Mouse (Mus musculus): ENCODE measurements around the gene Fermt1.

Fermt1 gene

DNA sequence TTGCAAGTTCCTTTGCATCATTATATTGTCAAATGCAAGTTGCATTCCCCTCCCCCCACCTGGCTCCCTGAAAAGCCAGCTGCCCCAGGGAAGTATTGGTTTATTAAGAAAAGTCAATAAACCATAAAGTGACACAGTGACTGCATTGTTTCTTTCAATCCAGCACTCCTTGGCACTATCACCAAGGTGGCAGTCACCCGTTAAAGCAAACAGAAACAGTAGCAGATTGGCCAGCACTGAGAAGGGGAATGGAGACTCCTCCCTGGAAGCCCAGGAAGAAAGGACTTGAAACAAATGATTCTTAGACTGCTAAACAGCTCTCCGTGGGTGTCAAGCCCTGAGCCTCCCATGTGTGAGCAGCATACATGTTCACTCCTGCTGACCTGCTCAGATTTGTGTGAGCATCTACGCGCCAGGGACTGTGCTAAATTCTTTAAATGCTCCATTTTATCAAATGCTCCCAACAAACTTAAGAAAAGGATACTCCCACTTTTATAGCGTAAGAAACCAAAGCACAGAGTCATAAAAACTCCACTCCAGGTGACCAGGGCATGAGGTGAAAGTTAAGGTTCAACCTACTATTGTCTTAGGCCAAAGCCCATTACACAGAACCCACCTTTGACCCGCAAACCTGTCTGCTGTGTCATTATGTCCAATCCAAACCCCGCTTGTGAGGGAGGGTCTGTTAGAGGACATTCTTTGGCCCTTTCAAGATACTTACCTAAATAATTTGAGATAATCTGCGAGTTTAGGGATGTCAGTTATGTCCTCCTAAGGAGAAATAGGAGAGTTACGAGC is 23.4 kb downstream of the Fermt1 start:
- no peak for DNase-seq (ENCODE audit: low read depth, low spot score)

DNA sequence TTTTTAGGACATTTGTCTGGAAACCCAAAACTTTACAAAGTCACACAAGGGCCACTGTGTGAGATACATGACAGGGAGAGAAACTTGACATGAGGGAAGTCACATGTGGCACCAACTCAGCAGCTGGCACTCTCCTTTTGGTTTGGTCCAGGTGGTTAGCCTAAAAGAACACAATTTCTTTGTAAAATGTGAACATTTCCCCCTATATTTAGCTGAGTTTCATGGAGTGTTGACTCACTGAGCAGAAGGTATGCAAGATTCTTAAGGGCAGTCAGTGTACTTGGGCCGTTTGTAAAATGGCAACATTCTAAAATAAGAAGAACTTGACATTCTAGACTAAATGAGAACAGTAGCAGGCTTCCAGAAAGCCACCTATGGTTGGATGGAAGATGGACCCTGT is 30.9 kb downstream of the Fermt1 start:
- DNase-seq (ENCODE audit: low read depth, low spot score) = no peak

DNA sequence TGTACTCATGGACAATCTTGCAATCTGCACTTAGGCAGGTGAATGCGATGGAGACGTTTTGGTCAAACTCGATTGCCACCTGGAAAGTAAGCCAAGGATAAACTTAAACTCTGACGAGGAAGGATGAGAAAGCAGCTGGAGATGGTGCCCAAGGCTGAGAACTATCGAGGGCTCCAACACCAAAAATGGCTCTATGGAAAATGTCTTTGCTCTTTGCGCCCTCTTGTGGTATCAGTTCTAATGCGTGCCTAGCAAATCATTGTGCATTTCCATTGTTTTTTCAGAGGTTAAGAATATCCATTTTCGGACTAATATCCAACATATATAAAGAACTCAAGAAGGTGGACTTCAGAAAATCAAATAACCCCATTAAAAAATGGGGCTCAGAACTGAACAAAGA is 38.9 kb downstream of the Fermt1 start:
- DNase-seq (ENCODE audit: low read depth, low spot score) = peak; percentile 80

DNA sequence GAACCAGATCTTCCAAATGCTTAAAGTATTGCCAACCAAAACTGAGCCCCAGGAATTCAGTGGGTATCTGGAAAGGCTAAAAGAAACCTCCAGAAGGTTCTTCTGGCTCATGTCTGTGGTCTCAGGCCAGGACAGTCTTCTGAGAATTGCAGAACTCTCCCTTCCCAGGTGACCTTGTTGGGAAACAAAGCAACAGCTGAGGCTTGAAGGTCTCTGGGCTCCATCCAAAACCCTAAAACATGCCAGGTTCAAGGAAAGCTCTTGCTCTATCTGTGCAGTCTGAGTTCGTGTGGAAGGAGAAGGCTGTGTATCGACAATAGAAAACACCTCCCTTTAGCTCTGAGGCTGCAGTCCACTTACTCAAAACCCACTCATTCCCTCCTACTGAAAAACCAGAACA is 40.7 kb downstream of the Fermt1 start:
- DNase-seq (ENCODE audit: low read depth, low spot score) = no peak

DNA sequence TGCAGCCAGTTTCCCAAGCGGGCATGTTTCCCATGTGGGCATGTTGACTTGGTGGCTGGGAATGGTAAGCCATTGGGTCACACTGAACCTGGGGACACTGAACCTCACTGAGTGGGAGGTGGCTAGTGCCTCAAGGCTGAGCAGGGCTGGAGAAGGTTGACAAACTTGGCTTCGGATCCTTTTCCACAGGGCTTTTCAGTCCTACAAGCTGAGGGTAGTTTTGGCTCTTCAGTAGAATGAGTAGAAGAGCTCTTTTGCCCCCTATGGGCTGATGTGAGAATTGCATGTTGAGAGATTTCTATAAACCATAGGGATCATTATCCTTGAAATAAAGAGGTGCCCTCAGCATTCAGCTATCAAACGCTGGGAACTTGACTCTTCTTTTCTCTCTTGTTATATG is 42.2 kb downstream of the Fermt1 start:
- peak; percentile 87 for DNase-seq (ENCODE audit: low read depth, low spot score)

DNA sequence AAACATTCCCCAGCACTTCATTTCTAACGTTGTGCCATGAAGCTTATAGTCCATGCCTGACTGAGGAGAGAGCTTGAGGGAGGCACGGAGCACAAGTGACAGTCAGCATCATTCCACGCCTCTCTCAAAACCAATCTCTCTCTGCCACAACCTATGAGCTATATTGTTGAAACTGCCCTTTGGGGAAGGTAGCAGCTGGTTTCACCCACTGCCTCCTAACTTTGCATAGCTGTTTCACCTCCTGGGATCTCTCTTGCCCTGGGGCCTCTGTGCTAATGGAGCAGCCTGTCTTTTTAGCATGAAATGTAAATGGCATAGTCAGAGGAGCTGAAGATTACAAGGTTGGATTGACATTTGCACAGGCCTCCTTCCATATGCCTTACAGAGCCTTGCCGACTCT is 43.6 kb downstream of the Fermt1 start:
- no peak for DNase-seq (ENCODE audit: low read depth, low spot score)

DNA sequence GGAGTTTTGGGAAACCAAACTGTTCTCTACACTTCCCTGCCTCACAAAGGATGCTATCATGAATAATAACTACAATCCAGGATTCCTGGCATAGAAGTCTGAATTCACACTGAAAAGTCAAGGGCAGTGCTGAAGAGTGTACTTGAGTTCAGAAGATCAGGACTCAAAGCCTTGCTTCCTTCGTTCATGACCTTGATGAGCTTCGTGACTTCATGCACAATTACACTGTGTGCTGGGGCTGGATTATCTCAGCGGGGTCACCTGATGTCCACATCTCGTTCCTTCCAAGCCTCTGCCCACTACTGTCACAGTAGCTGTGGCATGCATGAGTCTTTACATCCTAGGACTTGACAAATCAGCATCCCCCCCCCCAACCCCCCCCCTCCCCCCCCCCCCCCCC is 44.1 kb downstream of the Fermt1 start:
- DNase-seq (ENCODE audit: low read depth, low spot score) = no peak

DNA sequence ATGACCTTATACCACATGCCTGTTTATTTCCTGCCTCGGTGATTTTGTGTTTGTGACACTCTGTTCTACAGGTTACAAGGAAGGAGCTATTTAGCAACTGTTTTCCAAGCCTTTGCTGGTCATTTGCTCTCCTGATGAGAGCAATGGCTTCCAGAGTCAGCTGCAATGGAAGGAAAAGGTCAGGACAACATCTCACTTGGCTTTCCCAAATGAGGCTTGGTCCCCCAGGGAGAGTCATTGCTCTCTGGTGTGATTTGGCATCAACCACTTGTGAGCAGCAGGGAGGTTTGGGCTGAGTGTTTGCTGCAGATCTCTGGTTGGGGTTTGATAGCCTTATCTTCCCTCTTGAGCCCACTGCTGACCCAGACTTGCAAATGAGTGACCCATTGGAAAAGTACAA is 45.1 kb downstream of the Fermt1 start:
- DNase-seq (ENCODE audit: low read depth, low spot score) = no peak

DNA sequence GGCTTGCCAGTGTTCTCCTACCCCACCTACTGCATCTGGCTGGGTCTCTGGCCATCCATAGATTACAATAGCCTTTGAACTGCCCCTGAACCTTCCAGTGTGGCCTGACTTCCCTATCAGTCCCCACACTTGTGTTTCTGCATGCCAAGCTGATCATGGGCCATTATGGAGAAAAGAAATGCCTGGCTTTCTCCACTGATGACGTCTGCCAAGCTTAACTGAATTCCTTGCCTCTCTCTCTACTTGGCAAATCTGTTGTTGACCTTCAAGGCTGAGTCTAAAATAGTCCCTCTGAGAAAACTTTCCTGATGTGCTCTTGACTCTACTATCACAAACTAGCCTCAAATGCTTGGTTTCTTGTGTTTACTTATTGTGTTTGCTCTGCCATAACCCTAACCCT is 47.5 kb downstream of the Fermt1 start:
- DNase-seq (ENCODE audit: low read depth, low spot score) = no peak

DNA sequence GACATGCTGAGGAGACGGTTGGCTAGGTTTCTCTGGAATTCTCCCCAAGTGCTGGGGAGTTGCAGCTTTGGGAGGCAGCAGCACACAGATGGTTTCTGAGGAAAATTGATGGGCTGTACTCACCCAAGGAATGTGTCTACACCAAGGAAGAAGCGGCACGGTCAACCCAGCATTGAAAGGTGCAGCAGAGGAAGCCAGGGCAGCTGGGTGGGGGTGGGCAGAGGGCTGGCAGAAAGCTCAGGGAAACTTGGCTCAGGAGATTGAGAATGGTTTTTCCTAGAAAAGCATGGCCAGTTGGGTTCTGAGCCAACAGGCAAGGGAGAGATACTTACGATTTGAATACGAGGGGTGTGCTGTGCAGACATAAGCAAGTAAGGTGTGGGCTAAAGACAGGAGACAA is 51.9 kb downstream of the Fermt1 start:
- DNase-seq (ENCODE audit: low read depth, low spot score) = no peak

DNA sequence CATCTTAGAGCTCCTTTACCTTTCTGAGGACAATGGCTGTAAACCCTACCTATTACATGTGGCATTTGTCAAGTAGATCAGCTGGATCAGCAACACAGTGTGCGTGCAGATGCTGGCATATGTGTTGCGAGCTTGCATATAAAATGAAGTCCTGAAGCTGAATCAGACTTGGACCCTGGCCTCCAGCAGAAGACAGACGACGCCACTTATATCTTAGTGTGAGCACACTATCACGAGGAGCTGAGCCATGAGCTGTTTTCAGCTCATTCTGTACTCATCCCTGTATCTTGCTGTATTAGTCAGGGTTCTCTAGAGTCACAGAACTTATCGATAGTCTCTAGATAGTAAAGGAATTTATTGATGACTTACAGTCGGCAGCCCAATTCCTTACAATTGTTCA is 60.4 kb downstream of the Fermt1 start:
- no peak for DNase-seq (ENCODE audit: low read depth, low spot score)

DNA sequence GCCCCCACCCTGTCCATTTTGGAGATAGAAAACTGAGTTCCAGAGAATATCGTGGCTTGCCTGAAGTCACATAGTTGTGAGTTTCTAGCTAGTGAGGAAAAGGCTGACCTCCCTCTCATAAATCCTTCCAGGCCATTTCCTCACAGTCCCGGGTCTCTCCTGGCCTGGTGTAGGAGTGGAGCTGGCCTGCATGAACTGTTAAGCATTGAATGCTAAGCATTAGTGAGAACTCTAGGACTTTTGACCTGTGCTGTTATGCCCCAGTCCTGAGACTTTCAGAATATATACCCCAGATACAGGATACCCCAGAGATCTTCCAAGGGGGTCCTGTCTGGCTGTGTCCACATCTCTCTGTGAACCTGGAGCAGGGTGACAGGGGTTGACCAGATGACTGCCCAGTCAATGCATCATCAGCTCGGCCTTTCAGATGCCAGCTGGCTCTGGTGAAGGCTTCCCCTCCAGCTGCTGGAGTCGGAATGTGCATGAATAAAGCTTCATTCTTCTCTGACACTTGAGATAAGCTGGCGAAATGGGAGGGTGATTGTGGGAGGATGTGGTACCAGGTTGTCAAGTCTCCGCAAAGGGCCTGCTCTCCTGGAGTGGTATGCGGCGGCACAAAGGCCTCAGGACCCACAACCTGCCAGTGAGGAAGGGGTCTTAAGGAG is 61.3 kb downstream of the Fermt1 start:
- peak; percentile 24 for DNase-seq (ENCODE audit: low read depth, low spot score)

DNA sequence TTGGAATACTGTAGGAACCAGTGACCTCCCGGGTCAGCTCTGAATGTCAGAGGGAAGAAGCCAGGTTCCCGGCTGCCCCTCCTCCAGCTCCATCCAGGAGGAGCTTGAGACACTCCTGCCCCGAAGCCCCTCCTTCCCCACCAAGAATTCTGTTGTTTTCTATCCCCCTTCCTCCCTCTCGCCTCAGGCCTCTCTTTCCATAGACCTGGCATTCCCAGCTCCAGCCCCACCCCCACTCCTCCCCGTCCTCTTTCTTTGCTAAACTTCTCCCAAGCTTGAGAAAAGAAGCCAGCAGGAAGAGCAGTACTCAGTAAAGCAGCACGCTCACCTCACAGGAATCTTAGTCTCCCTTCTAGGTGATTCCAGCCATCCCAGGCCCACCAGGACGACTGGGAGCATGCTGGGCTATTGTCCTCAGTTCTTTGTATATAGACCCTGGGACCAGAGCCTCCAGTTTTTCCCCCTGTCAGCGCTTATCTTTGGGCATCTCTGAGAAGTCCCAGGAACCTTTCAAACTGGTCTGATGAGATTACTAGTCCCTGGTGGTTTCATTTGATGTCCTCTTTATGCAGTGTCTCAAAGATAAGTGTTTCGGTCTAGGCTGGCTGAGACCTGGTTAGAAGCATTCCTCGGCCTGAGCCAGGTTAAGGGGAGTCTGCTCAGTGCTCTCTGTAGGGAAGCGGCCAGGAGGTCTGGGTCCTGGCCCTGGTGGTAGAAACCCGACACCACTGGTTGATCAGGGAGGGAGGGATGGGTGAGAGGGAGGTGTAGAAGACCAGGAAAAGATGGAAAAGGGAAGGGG is 64.7 kb downstream of the Fermt1 start, which contains the start of gene Lrrn4:
Gene Lrrn4 (minus strand): TSS at position 48 of the 802 bp plus-strand sequence.
- DNase-seq (ENCODE audit: low read depth, low spot score) = no peak

DNA sequence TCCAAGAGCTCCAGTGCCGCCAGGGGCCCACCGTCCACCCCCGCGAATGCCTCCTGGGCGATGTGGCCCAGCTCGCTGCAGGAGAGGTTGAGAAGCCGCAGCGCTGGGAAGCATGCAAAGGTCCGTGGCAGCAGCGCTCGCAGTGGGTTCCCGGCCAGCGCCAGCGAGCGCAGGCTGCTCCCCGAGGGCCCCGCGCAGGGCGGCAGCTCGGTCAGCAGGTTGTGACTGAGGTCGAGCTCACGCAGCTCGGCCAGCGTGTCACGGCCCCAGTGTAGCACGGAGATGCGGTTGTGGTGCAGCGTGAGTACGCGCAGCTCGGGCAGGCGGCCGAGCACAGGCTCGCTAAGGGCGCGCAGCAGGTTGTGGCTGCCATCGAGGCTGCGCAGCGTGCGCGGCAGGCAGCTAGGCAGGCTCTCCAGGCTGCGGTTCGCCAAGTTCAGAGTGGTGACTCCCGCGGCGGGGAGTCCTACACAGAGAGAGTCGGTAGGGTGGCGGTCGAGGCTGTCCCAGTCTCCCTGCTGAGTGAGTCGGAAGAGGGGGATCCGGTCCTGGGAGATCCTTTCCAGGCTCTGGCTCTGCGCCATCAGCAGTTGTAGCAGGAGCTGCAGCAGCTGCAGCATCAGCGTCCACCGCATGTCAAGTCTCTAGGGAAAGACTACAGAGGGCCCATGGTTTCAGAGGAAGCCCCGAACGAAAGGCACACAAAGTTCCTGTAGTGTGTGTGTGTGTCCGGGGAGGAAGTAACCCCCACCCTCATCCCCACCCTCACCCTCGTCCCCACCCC is 66.3 kb downstream of the Fermt1 start:
- no peak for DNase-seq (ENCODE audit: low read depth, low spot score)

DNA sequence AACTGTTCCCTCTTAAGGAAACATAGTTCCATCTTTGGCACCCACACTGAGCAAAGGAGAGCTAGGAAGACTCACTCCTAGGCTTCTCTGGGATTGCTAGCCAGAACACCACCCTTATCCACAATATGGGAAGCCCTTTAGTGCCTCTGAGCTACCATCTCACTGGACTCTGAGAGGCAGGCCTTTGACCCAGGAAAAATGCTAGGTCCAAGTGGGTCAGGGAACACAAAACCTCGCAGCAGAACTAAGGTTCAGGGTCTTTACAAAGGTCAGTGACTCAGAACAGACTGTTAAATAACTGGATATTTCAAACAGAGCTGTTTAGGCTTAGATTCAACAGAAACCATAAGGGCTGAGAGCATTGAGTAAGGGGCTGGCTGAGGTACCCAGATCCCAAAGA is 68.7 kb downstream of the Fermt1 start:
- DNase-seq (ENCODE audit: low read depth, low spot score) = no peak

DNA sequence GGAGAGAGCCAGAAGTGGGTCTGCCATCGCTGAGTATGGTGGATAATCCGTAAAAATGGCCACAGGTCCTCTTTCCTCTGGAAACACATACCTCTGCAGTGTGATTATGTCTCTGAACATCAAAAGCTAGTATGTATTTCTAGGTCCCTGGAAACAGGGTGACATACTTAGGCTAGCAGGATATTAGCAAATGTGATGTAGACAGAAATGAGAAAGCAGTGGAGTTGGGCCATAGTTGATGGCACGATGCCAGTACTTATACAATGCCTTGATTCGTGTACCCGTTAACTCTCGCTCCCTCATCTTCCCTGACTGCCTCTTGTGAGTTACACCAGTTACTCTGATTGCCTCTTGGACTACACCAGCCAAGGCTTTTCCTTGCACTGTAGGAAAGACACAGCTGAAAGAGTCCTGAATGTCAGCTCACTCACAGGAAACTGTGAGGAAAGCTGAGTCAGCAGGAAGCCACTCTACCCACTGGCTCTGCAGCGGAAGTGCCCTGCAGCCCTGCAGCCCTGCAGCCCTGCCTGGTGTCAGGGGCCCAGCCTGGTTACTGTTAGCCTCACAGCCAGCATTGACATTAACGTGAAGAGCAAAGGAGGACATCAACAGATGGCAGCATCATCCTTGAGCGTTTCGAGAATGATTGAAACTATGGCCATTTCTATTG is 71.9 kb downstream of the Fermt1 start:
- DNase-seq (ENCODE audit: low read depth, low spot score) = no peak

DNA sequence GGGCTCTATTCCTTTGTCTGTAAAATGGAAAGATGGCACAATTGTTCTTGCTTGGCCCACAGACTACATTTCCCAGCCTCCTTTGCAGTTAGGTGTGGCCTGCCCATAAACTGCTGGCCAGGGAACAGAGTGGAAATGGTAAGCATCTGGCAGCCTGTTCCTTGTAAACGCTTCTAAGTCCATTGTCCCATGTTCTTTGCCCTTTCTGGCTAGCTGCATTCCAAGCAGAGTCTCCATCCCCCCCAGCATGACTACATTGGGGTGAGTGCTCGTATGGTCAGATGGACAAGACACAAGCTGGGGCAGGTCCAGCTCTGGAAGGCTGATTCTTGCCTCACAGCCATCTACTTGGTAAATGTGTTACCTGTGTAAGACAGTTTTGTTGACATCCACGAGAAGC is 74.0 kb downstream of the Fermt1 start:
- DNase-seq (ENCODE audit: low read depth, low spot score) = peak; percentile 22

DNA sequence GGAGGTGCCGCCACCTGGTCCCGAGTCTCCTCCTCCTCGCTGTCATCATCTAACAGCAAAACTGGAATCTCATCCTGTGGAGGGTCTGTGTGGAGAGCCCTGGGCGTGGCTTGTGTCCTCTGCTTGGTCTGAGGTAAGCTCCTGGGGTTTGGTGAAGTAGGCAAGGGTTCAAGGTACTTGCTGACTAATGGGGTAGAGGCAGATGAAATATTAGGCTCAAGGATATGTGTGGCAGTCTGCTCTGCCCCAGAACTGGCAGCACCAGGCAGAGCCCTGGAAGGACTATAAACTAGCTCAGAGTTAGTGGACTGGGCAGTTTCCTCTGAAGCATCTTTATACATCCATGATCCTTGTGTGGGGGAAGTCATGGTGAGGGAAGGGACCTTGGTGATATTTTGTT is 75.4 kb downstream of the Fermt1 start:
- no peak for DNase-seq (ENCODE audit: low read depth, low spot score)

DNA sequence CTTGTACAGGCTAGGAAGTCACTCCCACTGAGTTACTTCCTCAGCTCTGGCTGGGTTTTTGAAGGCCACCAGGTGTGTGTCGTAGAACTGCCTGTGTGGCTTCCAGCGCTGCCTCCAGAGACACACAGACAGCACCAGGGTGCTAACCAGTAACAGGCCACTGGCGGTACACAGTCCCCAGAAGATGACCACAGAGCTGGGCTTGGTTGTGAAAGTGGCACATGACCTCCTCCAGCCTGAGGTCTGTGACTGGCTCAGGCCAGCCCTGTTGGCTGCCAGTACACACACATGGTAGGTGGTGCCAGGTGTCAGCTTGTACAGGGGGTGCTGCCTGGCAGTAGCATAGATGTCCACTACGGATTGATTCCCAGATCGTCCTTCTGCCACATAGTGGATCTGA is 76.0 kb downstream of the Fermt1 start:
- DNase-seq (ENCODE audit: low read depth, low spot score) = no peak

DNA sequence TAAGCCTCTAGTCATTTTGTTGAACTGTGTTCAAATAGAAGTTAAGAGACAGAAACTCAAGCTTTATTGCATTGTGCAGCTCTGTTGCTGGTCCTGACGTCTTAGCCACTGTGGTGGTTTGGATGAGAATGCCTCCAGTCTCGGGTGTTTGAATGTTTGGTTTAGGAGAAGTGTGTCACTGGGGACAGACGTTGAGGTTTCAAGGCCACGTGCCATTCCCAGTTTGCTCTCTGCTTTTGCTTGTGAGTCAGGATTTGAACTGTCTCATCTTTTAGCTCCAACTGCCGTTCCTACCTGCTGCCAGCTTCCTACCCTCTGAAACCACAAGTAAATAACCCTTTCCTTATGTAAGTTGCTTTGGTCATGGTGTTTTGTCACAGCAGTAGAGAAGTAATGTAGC is 78.2 kb downstream of the Fermt1 start:
- DNase-seq (ENCODE audit: low read depth, low spot score) = no peak

DNA sequence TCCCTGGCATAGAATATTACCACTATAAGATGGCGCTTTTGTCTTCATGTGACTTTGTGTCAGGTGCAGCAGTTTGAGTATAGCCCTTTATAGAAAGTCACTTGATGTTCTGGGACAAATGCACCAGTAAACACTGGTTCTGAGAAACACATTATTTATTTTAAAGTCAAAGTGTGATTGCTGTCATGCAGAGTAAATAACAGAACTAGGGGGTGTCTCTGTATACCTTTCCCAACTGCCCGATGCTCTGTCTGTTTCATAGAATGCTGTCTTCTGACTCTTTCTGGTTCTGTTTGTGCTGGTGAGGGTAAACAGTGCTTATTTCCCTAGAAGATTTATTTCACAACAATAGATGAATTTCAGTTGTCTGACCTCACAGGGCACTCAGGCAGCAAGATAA is 82.4 kb downstream of the Fermt1 start:
- DNase-seq (ENCODE audit: low read depth, low spot score) = no peak

Data from 3T3-L1 (cell line).